Mouse (Mus musculus) intestine, embryonic 14.5 days (tissue): Measurements from ENCODE around the gene Nav1. TPM values are rescaled to one million over a fixed set of nuclear protein-coding genes. Genes with fewer than 3 reads are reported as not detected.

ENCODE experiments used
- ATAC-seq: fragments of 200-750 bp; cut with Nextera tagmentation; replicated peaks from 2 replicates; pipeline ENCODE4 v1.8.0; 2017; ENCODE audit warnings: low read depth, moderate number of reproducible peaks, moderate TSS enrichment, moderate library complexity; ENCODE audit not compliant: low FRiP score, low TSS enrichment
- DNase-seq: peaks from one replicate; pipeline ENCODE4 v3.0.0-alpha.2; 2018; ENCODE audit warnings: low spot score
- H3K27ac ChIP-seq: fragments of 300-500 bp; sonication (generic); 2 replicates; pipeline ENCODE4 v1.5.1; 2014; ENCODE audit warnings: low read depth, mild to moderate bottlenecking, control low read depth
- H3K27me3 ChIP-seq: fragments of 300-500 bp; sonication (generic); replicated peaks from 2 replicates; pipeline ENCODE4 v1.6.1; 2014; ENCODE audit warnings: low read length, control low read depth; ENCODE audit not compliant: control insufficient read depth, insufficient read depth
- H3K36me3 ChIP-seq: fragments of 300-500 bp; sonication (generic); 2 replicates; pipeline ENCODE4 v1.6.1; 2014; ENCODE audit warnings: low read length, control low read depth; ENCODE audit not compliant: control insufficient read depth, insufficient read depth
- H3K4me1 ChIP-seq: fragments of 300-500 bp; sonication (generic); replicated peaks from 2 replicates; pipeline ENCODE4 v1.6.1; 2014; ENCODE audit warnings: low read length, control low read depth, mixed read lengths; ENCODE audit not compliant: control insufficient read depth, insufficient read depth
- H3K4me2 ChIP-seq: fragments of 300-500 bp; sonication (generic); 2 replicates; pipeline ENCODE4 v1.6.1; 2014; ENCODE audit warnings: low read length
- H3K4me3 ChIP-seq: fragments of 300-500 bp; sonication (generic); 2 replicates; pipeline ENCODE4 v1.5.1; 2014; ENCODE audit warnings: low read depth, low read length, control low read depth, mixed read lengths
- H3K9ac ChIP-seq: fragments of 300-500 bp; sonication (generic); 2 replicates; pipeline ENCODE4 v1.6.1; 2014; ENCODE audit warnings: mild to moderate bottlenecking, low read length
- H3K9me3 ChIP-seq: fragments of 300-500 bp; sonication (generic); 2 replicates; pipeline ENCODE4 v1.6.1; 2016; ENCODE audit warnings: low read length, control low read depth; ENCODE audit not compliant: control insufficient read depth
- WGBS: fragments of 180-500 bp; shearing (Covaris S2); extraction: QIAGEN DNeasy Blood & Tissue Kit; methylation state at CpG from one replicate; pipeline ENCODE4 v1.1.7; 2014; 5-methylcytosine and 5-hydroxymethylcytosine counted together
- polyA plus RNA-seq: library from polyadenylated mRNA; unstranded; fragments of >200 nt; fragmentation: Nextera tagmentation; extraction: Ambion mirVana; gene quantifications from 2 replicates; pipeline ENCODE4 v1.2.1, GENCODE M21; 2014

The Nav1 gene
- polyA plus RNA-seq, 1 experiment from 2014 or later: 21.2 TPM

DNA sequence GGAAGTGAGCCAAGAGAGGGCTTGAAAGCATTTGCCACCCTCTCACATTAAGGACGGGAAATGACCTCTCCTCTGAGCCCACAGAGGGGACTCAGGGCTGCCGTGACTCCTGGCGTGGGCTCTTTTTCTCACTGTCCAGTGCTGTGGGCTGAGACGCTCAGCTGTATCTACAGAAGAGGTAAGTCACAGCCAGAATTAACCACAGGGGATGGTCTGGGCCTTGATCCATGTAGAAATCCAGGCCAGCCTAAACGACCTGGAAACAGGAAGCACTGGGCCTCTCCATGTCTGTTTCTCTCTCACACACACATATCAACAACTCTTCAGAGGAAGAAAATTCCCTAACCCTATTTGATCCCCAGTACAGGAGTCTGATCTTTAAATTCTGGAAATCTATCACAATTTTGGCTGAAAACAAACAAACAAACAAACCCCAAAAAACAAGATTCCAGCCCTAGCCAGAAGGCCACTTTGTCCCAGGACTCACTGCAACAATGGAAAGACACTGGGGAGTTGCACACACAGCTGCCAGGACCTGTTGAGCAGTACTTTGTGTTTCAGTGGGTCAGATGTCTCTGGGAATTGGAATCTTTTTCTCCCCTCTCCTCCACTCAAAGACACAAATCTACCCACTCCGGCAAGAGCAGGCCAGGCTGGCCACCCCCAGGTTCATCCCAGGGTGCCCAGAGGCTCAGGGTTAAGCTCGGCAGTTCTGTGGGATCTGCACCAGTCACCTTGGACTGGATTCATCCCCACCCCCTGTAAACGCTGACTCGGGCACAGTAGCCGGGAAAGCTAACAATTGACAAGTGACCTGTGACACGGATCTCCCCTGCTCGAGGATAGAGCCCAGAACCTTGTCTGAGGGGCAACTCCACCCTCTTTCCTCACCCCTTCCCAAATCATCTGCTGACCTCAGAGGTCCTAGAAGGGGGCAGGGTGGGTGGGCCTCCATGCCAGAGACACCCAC is 64.0 kb downstream of the Nav1 start:
- ATAC-seq: no peak
- no peak overlapping the region for H3K9ac ChIP-seq

DNA sequence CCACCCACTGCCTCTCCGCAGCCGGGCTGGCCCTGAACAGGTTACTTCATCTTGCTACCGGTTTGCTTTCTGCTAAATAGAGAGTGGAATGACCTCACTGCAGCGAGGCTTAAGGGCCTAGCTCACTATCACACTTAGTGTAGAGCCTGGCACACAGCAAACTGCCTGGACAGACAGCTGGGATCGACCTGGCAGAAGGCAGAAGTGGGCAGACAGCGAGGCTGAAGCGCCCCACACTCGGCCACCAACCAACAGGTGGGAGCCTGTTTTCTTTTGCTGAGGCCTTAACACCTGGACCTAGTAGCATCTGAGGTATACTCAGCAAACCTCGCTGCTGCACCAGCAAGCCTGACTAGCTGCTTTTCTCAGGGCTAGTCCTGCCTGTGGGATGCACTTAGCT is 65.0 kb downstream of the Nav1 start:
- no peak overlapping the region for H3K9ac ChIP-seq
- no peaks in the 10 kb centered on the region for H3K27me3 ChIP-seq
- DNase-seq (no peak), ATAC-seq (no peak)
- WGBS: 92% methylated on average over 9 of the region's 9 CpGs
- no peak overlapping the region for H3K27ac ChIP-seq
- H3K4me1 ChIP-seq: peaks cover 13% of the 10 kb centered on the region
- H3K9me3 ChIP-seq: no peaks in the 10 kb centered on the region
- no peaks in the 10 kb centered on the region for H3K36me3 ChIP-seq
- H3K4me2 ChIP-seq: no peak overlapping the region
- no peak overlapping the region for H3K4me3 ChIP-seq

More for the DNA sequence above, 64.0 kb downstream of the Nav1 start:
- DNase-seq: no peak
- Histone ChIP-seq H3K36me3 (no peaks in the 10 kb centered on the region), H3K9me3 (no peaks in the 10 kb centered on the region), H3K4me1 (peaks cover 13% of the 10 kb centered on the region), H3K27ac (peak overlapping the region; percentile 7; the same call in 1 of the 2 replicates), H3K4me3 (no peak overlapping the region), H3K27me3 (no peaks in the 10 kb centered on the region), H3K4me2 (no peak overlapping the region)
- 41% methylated on average over 12 of the region's 12 CpGs for WGBS

DNA sequence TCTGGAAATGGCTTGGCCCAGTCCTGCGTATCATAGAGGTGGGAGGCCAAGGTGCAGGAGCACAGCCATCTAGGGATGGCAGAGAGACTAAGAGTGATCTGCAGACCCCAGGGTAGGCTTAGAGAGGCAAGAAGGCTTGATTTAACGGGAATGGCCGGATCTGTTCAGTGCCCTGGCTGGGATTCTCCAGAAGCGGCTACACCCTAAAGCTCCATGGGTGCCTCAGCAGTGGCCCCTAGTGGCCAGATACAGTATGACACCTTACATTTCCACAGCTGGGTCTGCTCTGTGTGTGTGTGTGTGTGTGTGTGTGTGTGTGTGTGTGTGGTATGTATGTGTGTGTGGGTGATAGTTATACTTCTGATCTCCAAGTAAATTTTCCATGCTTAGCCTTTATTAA is 66.8 kb downstream of the Nav1 start:
- H3K36me3 ChIP-seq: no peaks in the 10 kb centered on the region
- no peak overlapping the region for H3K9ac ChIP-seq
- peak; percentile 71 for ATAC-seq
- H3K27ac ChIP-seq: no peak overlapping the region
- no peak overlapping the region for H3K4me2 ChIP-seq
- H3K27me3 ChIP-seq: no peaks in the 10 kb centered on the region
- 22% methylated on average over 4 of the region's 4 CpGs for WGBS
- H3K4me1 ChIP-seq: peaks cover 28% of the 10 kb centered on the region
- H3K9me3 ChIP-seq: no peaks in the 10 kb centered on the region
- peak; percentile 98 for DNase-seq
- no peak overlapping the region for H3K4me3 ChIP-seq

DNA sequence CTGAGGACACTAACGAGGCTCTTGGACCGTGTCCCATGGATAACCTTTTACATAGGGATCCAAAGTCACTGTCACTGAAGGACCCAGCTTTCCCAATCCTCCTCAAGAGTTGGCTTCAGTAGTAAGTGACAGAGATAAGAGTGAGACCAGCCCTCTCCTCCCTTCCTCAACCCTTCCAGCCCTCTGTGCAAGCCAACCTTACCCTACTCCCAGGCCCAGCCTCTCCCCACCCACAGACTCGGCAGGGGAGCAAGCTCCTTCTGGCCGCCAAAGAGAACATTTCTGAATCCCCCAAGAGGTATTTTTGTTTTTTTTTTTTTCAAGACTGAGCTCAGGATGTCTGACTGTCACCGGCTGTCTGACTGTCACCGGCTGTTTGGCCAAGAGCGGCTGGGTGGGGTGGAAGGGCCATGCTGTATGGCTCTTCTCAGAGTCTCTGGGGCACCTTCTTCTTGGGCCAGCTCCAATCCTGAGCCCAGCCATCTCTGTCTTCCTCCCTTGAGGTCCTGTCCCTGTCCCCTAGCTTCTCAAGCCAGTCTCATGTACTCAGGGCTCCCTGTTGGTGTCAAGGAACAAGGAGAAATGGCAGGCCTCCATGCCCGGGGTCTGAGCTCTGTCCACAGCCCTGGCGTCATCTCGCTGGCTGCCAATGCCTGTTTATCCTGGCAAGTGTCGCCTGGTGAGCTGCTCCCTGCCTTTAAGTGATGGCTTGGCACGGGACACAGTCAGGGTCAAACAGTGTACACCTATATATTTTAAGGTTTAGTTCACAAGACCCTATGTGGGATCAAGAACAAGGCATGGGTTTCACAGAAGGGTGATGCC is 68.4 kb downstream of the Nav1 start:
- H3K4me3 ChIP-seq: no peak overlapping the region
- H3K27ac ChIP-seq: no peak overlapping the region
- ATAC-seq (no peak), DNase-seq (no peak)
- H3K4me1 ChIP-seq: peaks cover 25% of the 10 kb centered on the region
- H3K9ac ChIP-seq: no peak overlapping the region
- no peaks in the 10 kb centered on the region for H3K9me3 ChIP-seq
- H3K36me3 ChIP-seq: no peaks in the 10 kb centered on the region
- H3K4me2 ChIP-seq: no peak overlapping the region
- H3K27me3 ChIP-seq: no peaks in the 10 kb centered on the region
- 80% methylated on average over 12 of the region's 12 CpGs for WGBS

DNA sequence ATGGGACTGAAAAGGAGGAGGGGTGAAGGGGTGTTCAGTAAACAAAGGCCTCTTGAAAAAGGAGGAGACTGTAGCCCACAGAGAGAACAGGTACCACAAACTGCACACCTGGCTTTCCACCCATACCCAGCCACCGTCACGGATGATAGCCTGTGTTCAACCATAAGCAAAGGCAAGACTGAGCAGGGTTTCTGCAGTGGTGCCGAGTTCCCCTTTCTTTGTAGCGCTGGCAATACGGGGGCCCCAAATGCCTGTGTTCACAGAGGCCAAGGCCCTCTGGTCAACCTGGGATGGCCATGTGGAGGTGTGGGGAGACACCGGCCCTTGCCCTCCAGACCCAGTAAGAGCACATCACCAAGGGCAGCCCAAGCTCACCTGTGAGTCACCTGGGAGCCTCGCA is 70.3 kb downstream of the Nav1 start:
- H3K36me3 ChIP-seq: 0 out of 2 replicates have a peak, but pooled peaks cover 6% of the 10 kb centered on the region
- no peak overlapping the region for H3K4me3 ChIP-seq
- peaks cover 22% of the 10 kb centered on the region; the same call in 1 of the 2 replicates for H3K4me1 ChIP-seq
- H3K9me3 ChIP-seq: no peaks in the 10 kb centered on the region
- 90% methylated on average over 7 of the region's 7 CpGs for WGBS
- ATAC-seq (no peak), DNase-seq (no peak)
- no peak overlapping the region for H3K9ac ChIP-seq
- peak overlapping the region; percentile 27; the same call in 1 of the 2 replicates for H3K27ac ChIP-seq
- no peak overlapping the region for H3K4me2 ChIP-seq
- no peaks in the 10 kb centered on the region for H3K27me3 ChIP-seq

DNA sequence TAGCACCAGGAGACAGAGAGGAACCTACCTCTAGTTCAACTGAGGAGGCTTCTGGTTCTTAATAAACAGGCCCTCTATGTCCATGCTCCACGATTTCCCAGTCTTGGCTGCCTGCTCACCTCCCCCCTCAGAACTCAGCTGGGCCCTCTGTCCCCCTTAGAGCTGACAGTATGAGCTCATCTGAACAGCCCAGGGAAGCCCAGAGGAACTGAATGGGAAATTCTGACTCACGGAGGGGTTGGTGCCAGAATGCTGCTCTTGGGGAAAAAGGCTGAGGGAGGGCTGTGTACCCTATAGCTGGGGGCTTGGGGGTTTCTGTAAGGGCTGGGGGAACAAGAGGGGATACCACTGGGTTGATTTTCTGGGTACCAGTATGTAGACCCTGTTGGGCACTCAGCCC is 70.8 kb downstream of the Nav1 start:
- 0 out of 2 replicates have a peak, but pooled peaks cover 7% of the 10 kb centered on the region for H3K36me3 ChIP-seq
- no peaks in the 10 kb centered on the region for H3K27me3 ChIP-seq
- no peaks in the 10 kb centered on the region for H3K9me3 ChIP-seq
- ATAC-seq (no peak), DNase-seq (no peak)
- H3K4me2 ChIP-seq: no peak overlapping the region
- H3K9ac ChIP-seq: no peak overlapping the region
- H3K27ac ChIP-seq: peak overlapping the region; percentile 27
- H3K4me1 ChIP-seq: peaks cover 27% of the 10 kb centered on the region
- 23% methylated on average over 2 of the region's 2 CpGs for WGBS
- no peak overlapping the region for H3K4me3 ChIP-seq

DNA sequence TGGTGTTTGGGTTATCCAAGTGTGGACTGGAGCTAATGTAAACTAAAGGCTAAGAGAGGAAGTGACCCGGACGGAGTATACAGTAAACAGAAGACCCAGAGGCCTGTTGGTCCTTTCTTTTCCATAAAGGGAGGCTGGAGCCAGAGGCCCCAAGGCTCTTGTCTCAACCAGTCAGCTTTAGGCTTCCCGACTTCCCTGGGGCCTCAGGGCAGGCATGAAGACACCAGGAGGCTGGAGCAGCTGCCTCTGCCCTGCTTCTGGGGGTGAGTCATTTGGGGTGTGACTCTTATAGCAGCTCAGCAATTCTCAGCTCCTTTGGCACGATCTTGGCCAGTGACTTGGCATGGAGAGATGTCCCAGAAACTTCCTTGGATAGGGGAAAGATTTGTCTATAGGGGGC is 71.8 kb downstream of the Nav1 start:
- Histone ChIP-seq H3K27ac (peak overlapping the region; percentile 69), H3K4me1 (peaks cover 29% of the 10 kb centered on the region), H3K4me3 (no peak overlapping the region), H3K27me3 (no peaks in the 10 kb centered on the region), H3K9ac (no peak overlapping the region), H3K4me2 (no peak overlapping the region), H3K36me3 (0 out of 2 replicates have a peak, but pooled peaks cover 7% of the 10 kb centered on the region), H3K9me3 (no peaks in the 10 kb centered on the region)
- peak; percentile 62 for DNase-seq
- WGBS: 19% methylated on average over 4 of the region's 4 CpGs
- no peak for ATAC-seq

DNA sequence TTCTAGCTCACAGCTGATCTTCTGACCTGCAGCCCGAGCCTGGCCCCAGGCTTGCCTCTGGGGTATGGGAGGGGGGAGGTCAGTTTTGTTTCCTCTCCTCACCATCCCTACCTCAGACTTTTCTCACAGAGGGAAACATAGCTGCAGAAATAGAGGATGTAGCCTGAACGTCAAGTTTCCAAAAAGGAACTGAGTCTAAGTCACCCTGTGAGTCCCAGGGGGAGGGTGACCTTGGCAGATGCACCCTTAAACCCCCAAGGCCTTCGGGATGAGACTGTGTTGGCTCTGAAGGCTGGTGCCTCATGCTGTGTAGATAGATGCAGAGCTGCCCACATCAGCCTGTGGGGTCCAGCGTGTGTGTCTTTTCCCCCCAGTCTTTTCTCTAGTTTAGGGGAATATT is 72.3 kb downstream of the Nav1 start:
- no peak overlapping the region for H3K9ac ChIP-seq
- H3K27ac ChIP-seq: peak overlapping the region; percentile 69
- no peaks in the 10 kb centered on the region for H3K9me3 ChIP-seq
- 0 out of 2 replicates have a peak, but pooled peaks cover 7% of the 10 kb centered on the region for H3K36me3 ChIP-seq
- 27% methylated on average over 4 of the region's 4 CpGs for whole genome bisulfite sequencing
- peaks cover 27% of the 10 kb centered on the region for H3K4me1 ChIP-seq
- no peak overlapping the region for H3K4me3 ChIP-seq
- no peak overlapping the region for H3K4me2 ChIP-seq
- DNase-seq (no peak), ATAC-seq (no peak)
- no peaks in the 10 kb centered on the region for H3K27me3 ChIP-seq
